12 mouse cellular contexts compared by ENCODE assay signal in the genomic region with DNA sequence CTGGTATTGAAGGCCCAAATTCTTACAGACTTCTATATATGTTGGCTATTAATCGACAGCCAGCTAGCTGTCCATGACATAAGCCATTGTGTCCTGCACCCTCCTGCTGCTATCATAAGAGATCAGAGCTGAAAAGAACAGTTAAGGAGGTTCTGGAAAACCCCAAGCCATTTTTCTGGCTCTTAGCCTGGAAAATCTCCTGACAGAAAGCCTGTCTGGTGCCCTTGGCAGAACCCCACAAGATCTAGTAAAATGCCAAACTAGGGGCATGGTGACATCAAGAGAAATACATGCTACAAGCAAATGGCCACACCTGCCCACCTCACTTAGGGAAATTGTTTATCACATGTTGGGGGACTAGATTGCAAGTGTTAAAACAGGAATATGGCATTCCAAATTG.
A peak's percentile ranks its signal among the peaks of the same experiment; 100 is the strongest.
DNase-seq lines count a peak whose midpoint lies in the region; ATAC-seq and TF ChIP-seq lines count a peak whose summit lies in the region.
"Had no signal": no experiment of that assay in that cellular context is flagged by ENCODE, and none has a peak within 500 bp of the region (broad histone marks: within the 10 kb centered on the region; RNA-seq: fewer than 3 reads in every experiment).

No protein-coding gene starts in this region.

- H3K9ac ChIP-seq in heart, adult 2 months (ENCODE audit: low read depth, low read length): no peak overlapping the region
- H3K9ac ChIP-seq: liver, embryonic 14.5 days; midbrain, embryonic 15.5 days had no signal

- H3K4me3 ChIP-seq in heart, adult 2 months: no peak overlapping the region
- no peak overlapping the region for H3K4me3 ChIP-seq in heart, embryonic 10.5 days
- H3K4me3 ChIP-seq: midbrain, embryonic 15.5 days had no signal

- 37% methylated on average over 1 of the region's 1 CpGs for WGBS in heart, adult 2 months
- 72% methylated on average over 1 of the region's 1 CpGs for WGBS in heart, embryonic 10.5 days

- H3K4me1 ChIP-seq in heart, adult 2 months (ENCODE audit: control insufficient read depth, insufficient read depth, low read length): no peaks in the 10 kb centered on the region
- no peaks in the 10 kb centered on the region for H3K4me1 ChIP-seq in heart, embryonic 10.5 days
- H3K4me1 ChIP-seq: midbrain, embryonic 15.5 days had no signal

- peak; percentile 8 to 26 for DNase-seq in cerebellum, postnatal 25 days
- DNase-seq in cerebellum, adult 11-12 months: no peak
- peak; percentile 24 to 28 for DNase-seq in heart, adult 2 months
- DNase-seq in heart, embryonic 10.5 days (ENCODE audit: low spot score): no peak
- peak; percentile 61 for DNase-seq in adipocyte (ENCODE audit: low spot score)
- peak; percentile 22 to 36 for DNase-seq in heart, postnatal 36 days
- no peak for DNase-seq in yolk sac, embryonic 10.5 days (ENCODE audit: low spot score)
- DNase-seq: lung, postnatal 4 days; right cerebral cortex, adult 18-20 months had no signal

- no peak for ATAC-seq in granulocyte monocyte progenitor cell, adult 5-6 weeks (replicated peaks; ENCODE audit: poor library complexity, severe bottlenecking)
- ATAC-seq: midbrain, embryonic 15.5 days had no signal

- TF ChIP-seq CTCF in heart, adult 2 months (IDR thresholded peaks at IDR 0.05): no peak

- intact Hi-C loops in heart, adult 2 months (cut with DNase I): no loop called here
- intact Hi-C loops in heart, postnatal 36 days (cut with DNase I): no loop called here

- no peaks in the 10 kb centered on the region for H3K36me3 ChIP-seq in heart, adult 2 months (ENCODE audit: control insufficient read depth, insufficient read depth, low read length)
- no peaks in the 10 kb centered on the region for H3K36me3 ChIP-seq in heart, embryonic 10.5 days
- H3K36me3 ChIP-seq: midbrain, embryonic 15.5 days had no signal

- no peaks in the 10 kb centered on the region for H3K79me2 ChIP-seq in heart, adult 2 months (replicated peaks; ENCODE audit: control insufficient read depth, insufficient read depth, low read length)

- TF ChIP-seq EP300 in heart, adult 2 months (IDR thresholded peaks at IDR 0.05; ENCODE audit: insufficient read depth, low read depth, low read length): 0 out of 2 replicates have a peak, but pooled peaks have one; percentile 40

- H3K9me3 ChIP-seq in heart, embryonic 10.5 days: no peaks in the 10 kb centered on the region
- H3K9me3 ChIP-seq: midbrain, embryonic 15.5 days had no signal

- TF ChIP-seq POLR2A in heart, adult 2 months (IDR thresholded peaks at IDR 0.05; ENCODE audit: insufficient read depth, low read depth, low read length): no peak

- peak overlapping the region; percentile 64 for H3K27ac ChIP-seq in heart, adult 2 months
- H3K27ac ChIP-seq in heart, embryonic 10.5 days: no peak overlapping the region
- H3K27ac ChIP-seq: liver, embryonic 14.5 days; midbrain, embryonic 15.5 days had no signal

- no peaks in the 10 kb centered on the region for H3K27me3 ChIP-seq in heart, adult 2 months (ENCODE audit: control insufficient read depth, insufficient read depth, low read length)
- H3K27me3 ChIP-seq in heart, embryonic 10.5 days (ENCODE audit: insufficient read depth, poor library complexity, severe bottlenecking): no peaks in the 10 kb centered on the region
- H3K27me3 ChIP-seq: midbrain, embryonic 15.5 days had no signal

Comparison
In these comparisons a context has a peak if more than half of its experiments do, and no peak if none do; other contexts are left out.
1. DNase-seq: peak in cerebellum, postnatal 25 days (2 of 2), heart, adult 2 months (2 of 2), adipocyte (single experiment) and heart, postnatal 36 days (2 of 2); none in cerebellum, adult 11-12 months (single experiment), heart, embryonic 10.5 days (single experiment) and yolk sac, embryonic 10.5 days (single experiment).